ENCODE assay signal across 29 mouse cellular contexts in genomic region chr13:42459892-42460291, GRCm38 (mm10).
DNase-seq lines count a peak whose midpoint lies in the region; ATAC-seq and TF ChIP-seq lines count a peak whose summit lies in the region.
"Had no signal": no experiment of that assay in that cellular context is flagged by ENCODE, and none has a peak within 500 bp of the region (broad histone marks: within the 10 kb centered on the region; RNA-seq: fewer than 3 reads in every experiment).

No protein-coding gene starts in this region.

- no peak for TF ChIP-seq POLR2A in myocyte (IDR thresholded peaks at IDR 0.05; ENCODE audit: insufficient read length, low read depth)

- H3K27ac ChIP-seq in forebrain, postnatal 0 days (ENCODE audit: low read depth, low read length): no peak overlapping the region
- H3K27ac ChIP-seq in forebrain, embryonic 15.5 days (replicated peaks): no peak overlapping the region
- H3K27ac ChIP-seq: embryonic facial prominence, embryonic 10.5 days; embryonic facial prominence, embryonic 13.5 days; forebrain, embryonic 12.5 days; heart, adult 2 months; heart, embryonic 10.5 days; heart, embryonic 13.5 days; hindbrain, embryonic 15.5 days; intestine, embryonic 15.5 days had no signal

- 59% methylated on average over 3 of the region's 3 CpGs for WGBS in forebrain, postnatal 0 days
- 62% methylated on average over 3 of the region's 3 CpGs for WGBS in forebrain, embryonic 15.5 days

- no peak overlapping the region for H3K9ac ChIP-seq in forebrain, postnatal 0 days
- no peak overlapping the region for H3K9ac ChIP-seq in forebrain, embryonic 15.5 days (replicated peaks)
- H3K9ac ChIP-seq: embryonic facial prominence, embryonic 13.5 days; forebrain, embryonic 12.5 days; heart, embryonic 13.5 days; hindbrain, embryonic 15.5 days; intestine, embryonic 15.5 days had no signal

- no peak for DNase-seq in forebrain, postnatal 0 days
- peak; percentile 9 for DNase-seq in retina, postnatal 1 day
- no peak for DNase-seq in retina, embryonic 14.5 days (ENCODE audit: low spot score)
- DNase-seq in urinary bladder, postnatal 4 days (ENCODE audit: low spot score in 2 of 2): no peak
- no peak for DNase-seq in cerebellum, adult 18-20 months
- DNase-seq: adrenal gland, postnatal 10 days; adrenal gland, postnatal 36 days; cerebellum, adult 11 months; cerebellum, adult 8-10 months; cerebellum, postnatal 10 days; cerebellum, postnatal 36 days; embryo, embryonic 11 days; gastrocnemius, postnatal 10 days; gastrocnemius, postnatal 36 days; heart, adult 2 months; heart, postnatal 14 days; heart, postnatal 4 days had no signal

- no peaks in the 10 kb centered on the region for H3K4me1 ChIP-seq in forebrain, postnatal 0 days (ENCODE audit: insufficient read depth)
- no peaks in the 10 kb centered on the region for H3K4me1 ChIP-seq in forebrain, embryonic 15.5 days
- H3K4me1 ChIP-seq: embryonic facial prominence, embryonic 10.5 days; embryonic facial prominence, embryonic 13.5 days; forebrain, embryonic 12.5 days; heart, embryonic 10.5 days; heart, embryonic 13.5 days; hindbrain, embryonic 15.5 days; intestine, embryonic 15.5 days had no signal

- H3K9me3 ChIP-seq in forebrain, postnatal 0 days (ENCODE audit: low read length): no peaks in the 10 kb centered on the region
- H3K9me3 ChIP-seq in forebrain, embryonic 15.5 days: no peaks in the 10 kb centered on the region
- H3K9me3 ChIP-seq: embryonic facial prominence, embryonic 10.5 days; embryonic facial prominence, embryonic 13.5 days; forebrain, embryonic 12.5 days; heart, embryonic 10.5 days; heart, embryonic 13.5 days; hindbrain, embryonic 15.5 days; intestine, embryonic 15.5 days had no signal

- no peaks in the 10 kb centered on the region for H3K27me3 ChIP-seq in forebrain, postnatal 0 days (ENCODE audit: insufficient read depth, low read length)
- H3K27me3 ChIP-seq in forebrain, embryonic 15.5 days: no peaks in the 10 kb centered on the region
- H3K27me3 ChIP-seq in myocyte (ENCODE audit: control insufficient read depth, insufficient read depth, insufficient read length): peaks cover 14% of the 10 kb centered on the region
- H3K27me3 ChIP-seq: embryonic facial prominence, embryonic 13.5 days; forebrain, embryonic 12.5 days; heart, embryonic 13.5 days; hindbrain, embryonic 15.5 days; intestine, embryonic 15.5 days; Patski had no signal

- no peak overlapping the region for H3K4me3 ChIP-seq in forebrain, postnatal 0 days (ENCODE audit: low read depth, low read length)
- no peak overlapping the region for H3K4me3 ChIP-seq in forebrain, embryonic 15.5 days
- no peak overlapping the region for H3K4me3 ChIP-seq in myocyte
- H3K4me3 ChIP-seq: embryonic facial prominence, embryonic 10.5 days; embryonic facial prominence, embryonic 13.5 days; erythroblast, embryonic 14.5 days; forebrain, embryonic 12.5 days; heart, adult 2 months; heart, embryonic 10.5 days; heart, embryonic 13.5 days; hindbrain, embryonic 15.5 days; intestine, embryonic 15.5 days had no signal

- H3K4me2 ChIP-seq in forebrain, postnatal 0 days (ENCODE audit: low read depth): no peak overlapping the region
- no peak overlapping the region for H3K4me2 ChIP-seq in forebrain, embryonic 15.5 days (replicated peaks)
- H3K4me2 ChIP-seq in myocyte (ENCODE audit: low read depth): peak overlapping the region; percentile 2
- H3K4me2 ChIP-seq: embryonic facial prominence, embryonic 13.5 days; forebrain, embryonic 12.5 days; heart, embryonic 13.5 days; hindbrain, embryonic 15.5 days; intestine, embryonic 15.5 days had no signal

- H3K36me3 ChIP-seq in forebrain, postnatal 0 days (ENCODE audit: insufficient read depth): no peaks in the 10 kb centered on the region
- H3K36me3 ChIP-seq in forebrain, embryonic 15.5 days: no peaks in the 10 kb centered on the region
- H3K36me3 ChIP-seq in myocyte (ENCODE audit: control insufficient read depth, insufficient read depth): no peaks in the 10 kb centered on the region
- H3K36me3 ChIP-seq: embryonic facial prominence, embryonic 10.5 days; embryonic facial prominence, embryonic 13.5 days; forebrain, embryonic 12.5 days; heart, embryonic 10.5 days; heart, embryonic 13.5 days; hindbrain, embryonic 15.5 days; intestine, embryonic 15.5 days had no signal

- no peak overlapping the region for H3ac ChIP-seq in myocyte (ENCODE audit: control insufficient read depth, insufficient read length)

- ATAC-seq in forebrain, postnatal 0 days: peak; percentile 63; the same call in 1 of the 2 replicates
- ATAC-seq in forebrain, embryonic 15.5 days (replicated peaks): no peak
- ATAC-seq: forebrain, embryonic 16.5 days; intestine, embryonic 15.5 days; Patski had no signal

- no peaks in the 10 kb centered on the region for H3K79me2 ChIP-seq in myocyte (ENCODE audit: control insufficient read depth, insufficient read depth)

- TF ChIP-seq CTCF in forebrain, postnatal 0 days (IDR thresholded peaks at IDR 0.05; ENCODE audit: low read depth): no peak

TF ChIP-seq in myocyte, 11 proteins besides CTCF, POLR2A, EP300 and RAD21:
- TF ChIP-seq POLR2AphosphoS2 (IDR thresholded peaks at IDR 0.05; ENCODE audit: insufficient read length, low read depth) (no peak), TCF3 (IDR thresholded peaks at IDR 0.05; ENCODE audit: insufficient read length, low read depth) (no peak), TCF12 (IDR thresholded peaks at IDR 0.05; ENCODE audit: insufficient read depth, poor library complexity, severe bottlenecking) (no peak), SRF (IDR thresholded peaks at IDR 0.05; ENCODE audit: control insufficient read depth, insufficient read length, low read depth) (no peak), E2F4 (IDR thresholded peaks at IDR 0.05; ENCODE audit: insufficient read depth) (no peak), MAX (IDR thresholded peaks at IDR 0.05; ENCODE audit: low read depth) (no peak), CEBPB (IDR thresholded peaks at IDR 0.05; ENCODE audit: insufficient read depth, poor library complexity, severe bottlenecking) (no peak), MYOD1 (IDR thresholded peaks at IDR 0.05; ENCODE audit: control insufficient read depth in 1 of 3, insufficient read length in 2 of 3, low read depth in 2 of 3) (no peak), USF1 (IDR thresholded peaks at IDR 0.05; ENCODE audit: low read depth) (no peak), MYOG (IDR thresholded peaks at IDR 0.05; ENCODE audit: control insufficient read depth in 1 of 3, insufficient read depth in 1 of 3, insufficient read length in 2 of 3, low read depth in 2 of 3) (no peak), REST (IDR thresholded peaks at IDR 0.05; ENCODE audit: insufficient read depth, insufficient read length) (no peak)
